Mouse (Mus musculus): ENCODE data around the gene Sh2b3.

The Sh2b3 gene

DNA sequence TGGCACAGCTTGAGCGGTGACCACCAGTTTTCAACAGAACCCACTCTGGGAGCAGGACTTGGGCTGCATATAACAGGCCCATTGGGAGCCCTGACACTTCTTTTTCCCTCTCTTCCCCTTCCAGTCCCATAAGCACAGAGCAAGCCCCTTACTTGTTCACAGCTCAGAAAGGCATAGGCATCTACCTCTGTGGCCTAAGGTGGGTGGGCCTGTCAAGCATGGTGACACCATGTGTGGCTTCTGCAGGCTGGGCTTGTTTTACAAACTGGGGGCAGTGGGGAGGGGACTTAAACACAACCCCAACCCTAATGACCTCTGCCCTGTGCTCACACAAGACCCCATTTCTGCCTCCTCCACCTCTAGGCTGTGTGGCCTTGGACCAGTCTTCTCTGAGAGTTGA lies 13.8 kb downstream of the Sh2b3 start:
- no peak for DNase-seq (ENCODE audit: low spot score)

DNA sequence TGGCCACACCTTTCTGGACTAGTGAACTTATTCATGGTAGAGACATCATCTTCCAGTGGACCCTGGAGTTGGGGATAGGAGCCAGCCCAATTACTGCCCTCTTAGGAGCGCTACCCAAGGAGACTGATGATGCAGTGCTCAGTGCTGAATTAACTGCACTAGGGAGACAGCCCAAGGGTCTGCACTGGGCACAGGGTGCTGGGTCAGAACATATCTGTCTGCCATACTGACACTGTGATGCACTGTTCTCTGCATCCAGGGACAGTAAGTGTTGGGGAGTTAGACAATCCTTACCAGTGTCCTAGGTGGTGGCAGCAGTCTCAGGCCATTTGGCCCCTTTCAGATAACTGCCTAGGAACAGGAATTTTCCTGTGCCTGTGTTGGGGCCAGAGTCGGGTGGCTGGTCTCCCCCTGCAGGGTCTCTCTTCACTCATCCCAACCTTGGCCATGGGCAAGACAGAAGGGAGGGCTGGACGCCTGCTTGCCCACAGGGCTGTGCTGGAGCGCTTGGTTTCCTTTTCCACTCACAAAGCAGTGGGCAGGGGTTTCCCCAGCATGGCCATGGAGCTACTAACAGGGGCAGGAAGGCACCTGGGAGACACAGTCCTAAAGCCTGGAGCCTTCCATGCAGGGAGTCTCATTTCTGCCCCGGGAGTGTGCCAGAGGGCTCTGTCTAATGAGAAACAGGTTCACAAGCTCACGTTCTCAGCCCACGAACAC lies 14.5 kb downstream of the Sh2b3 start:
- DNase-seq (ENCODE audit: low spot score), result peak; percentile 8

DNA sequence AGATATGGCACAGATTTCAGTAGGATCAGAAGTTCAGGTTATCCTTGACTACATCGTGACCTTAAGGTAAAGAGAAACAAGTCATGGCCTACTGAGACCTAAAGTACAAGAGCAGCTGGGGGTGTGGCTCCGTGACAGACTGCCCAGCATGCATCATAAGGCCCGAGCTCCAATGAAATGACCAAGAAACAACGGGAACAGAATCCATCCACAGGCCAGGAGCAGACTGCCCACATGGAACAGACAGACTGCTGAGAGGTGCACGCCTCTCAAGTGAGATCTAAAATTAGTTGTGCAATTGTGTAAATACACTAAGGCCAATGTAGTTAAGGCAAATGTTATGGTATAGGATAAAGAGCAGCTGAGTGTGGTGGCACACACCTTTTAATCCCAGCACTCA lies 15.9 kb downstream of the Sh2b3 start:
- DNase-seq (ENCODE audit: low spot score), result no peak

DNA sequence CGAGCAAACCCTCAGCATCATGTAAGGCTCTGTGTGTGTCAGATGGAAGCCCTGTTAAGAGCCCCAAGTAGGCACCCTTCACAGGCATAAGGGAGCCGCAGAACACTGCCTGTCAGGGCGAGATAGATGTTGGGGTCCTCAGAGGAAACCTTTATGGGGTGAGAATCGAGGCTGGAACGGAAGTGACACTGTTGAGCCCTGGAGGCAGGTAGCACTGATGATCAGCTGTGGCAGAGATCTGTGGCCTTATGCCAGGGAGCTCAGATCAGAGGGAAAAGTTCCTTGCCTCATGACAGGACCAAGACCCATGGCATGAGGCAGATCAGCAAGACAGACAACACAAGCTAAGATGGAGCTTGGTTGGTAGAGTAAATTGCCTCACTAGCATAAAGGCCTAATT lies 16.3 kb downstream of the Sh2b3 start:
- no peak for DNase-seq (ENCODE audit: low spot score)

DNA sequence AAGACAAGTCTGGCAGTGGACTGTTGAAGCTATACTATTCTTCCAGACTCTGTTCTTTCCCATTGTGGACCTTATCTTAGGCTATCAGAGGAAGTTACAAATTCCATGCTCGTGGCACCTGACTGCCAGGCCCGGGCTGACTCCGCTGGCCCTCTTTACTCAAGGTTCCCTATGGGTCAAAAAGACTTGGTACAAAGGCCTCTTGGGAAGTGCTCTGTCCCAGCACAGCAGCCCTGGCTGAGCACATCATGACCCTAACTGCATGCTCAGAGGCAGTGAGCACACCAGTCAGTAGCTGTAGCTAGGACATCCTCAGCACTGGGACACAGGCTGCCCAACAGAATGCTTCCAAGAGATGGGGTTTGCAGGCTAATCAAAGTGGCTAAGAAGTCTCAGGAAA lies 16.8 kb downstream of the Sh2b3 start:
- DNase-seq (ENCODE audit: low spot score), result no peak

DNA sequence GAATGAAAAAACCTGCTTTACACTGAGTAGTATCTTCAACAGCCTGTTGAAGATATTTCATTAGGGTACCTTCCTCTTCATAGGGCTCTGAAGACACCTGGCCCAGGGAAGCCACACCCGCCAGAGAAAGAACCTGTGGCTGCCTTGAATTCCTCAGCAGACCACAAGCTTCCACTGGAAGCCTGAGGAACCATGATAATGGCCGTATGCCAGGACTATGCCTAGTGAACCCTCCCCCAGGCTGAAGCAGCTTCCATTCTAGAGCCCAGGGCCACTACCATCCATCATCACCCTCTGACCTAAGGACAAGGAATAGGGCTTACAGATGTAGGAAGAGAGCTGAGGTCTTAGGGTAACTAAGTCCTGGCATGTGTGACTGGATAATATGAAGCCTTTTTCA lies 17.3 kb downstream of the Sh2b3 start:
- DNase-seq (ENCODE audit: low spot score), result peak; percentile 5

DNA sequence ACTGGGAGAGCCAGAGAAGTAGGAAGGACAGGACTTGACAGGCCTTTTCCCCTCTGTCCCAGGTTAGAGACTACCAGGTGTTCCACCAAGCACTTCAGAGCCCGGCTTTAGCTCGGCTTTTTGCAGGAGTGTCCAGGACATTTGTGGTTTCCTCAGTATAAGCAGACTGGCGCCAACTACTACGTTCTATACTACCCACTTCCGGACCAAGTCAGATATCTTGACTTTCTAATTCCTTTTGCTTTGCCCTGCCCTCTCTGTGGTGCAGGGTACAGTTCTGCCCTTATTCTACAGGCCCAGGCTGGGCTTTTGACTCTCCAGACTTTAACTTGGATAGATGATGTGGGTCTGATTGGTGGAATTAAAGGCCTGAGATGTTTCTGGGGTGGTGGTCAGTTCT lies 17.9 kb downstream of the Sh2b3 start:
- DNase-seq (ENCODE audit: low spot score), result no peak

DNA sequence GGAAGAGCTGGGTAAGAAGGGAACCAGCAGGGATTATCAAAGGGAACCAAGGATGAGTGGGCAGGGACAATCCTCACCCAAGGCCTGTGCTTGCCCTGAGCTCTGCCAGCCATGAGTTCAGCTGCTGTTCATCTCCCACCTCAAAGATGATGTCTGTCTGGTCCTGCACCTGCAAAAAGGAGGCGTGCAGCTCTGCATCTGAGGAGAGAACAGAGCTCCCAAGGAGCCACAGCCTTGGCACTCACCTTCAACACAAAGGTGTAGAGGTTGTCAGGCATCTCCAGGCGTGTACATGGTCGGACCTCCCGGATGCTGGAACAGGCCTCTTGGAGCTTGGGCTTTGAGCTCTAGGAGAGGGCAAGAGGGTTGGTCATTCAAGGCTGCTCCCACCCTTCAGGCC lies 18.6 kb downstream of the Sh2b3 start:
- no peak for DNase-seq (ENCODE audit: low spot score)

DNA sequence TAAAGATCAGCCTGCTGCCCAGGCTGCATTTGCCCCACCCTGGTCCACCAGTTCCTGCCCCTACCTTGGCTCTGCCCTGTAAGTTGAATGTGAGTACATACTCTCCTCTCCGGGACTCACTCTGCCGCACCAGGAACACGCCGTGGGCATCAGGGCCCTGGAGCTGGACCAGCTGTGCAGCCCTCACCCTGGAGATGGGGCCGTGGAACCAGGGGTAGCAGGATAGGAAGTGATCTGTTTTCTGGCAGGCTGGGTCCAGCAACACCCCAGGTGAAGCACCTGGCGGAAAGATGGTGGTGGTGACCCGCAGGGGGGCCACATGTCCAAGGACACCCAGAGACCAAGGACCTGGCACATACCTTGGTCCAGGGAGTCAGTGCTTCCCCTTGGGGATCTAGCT lies 19.0 kb downstream of the Sh2b3 start:
- no peak for DNase-seq (ENCODE audit: low spot score)

DNA sequence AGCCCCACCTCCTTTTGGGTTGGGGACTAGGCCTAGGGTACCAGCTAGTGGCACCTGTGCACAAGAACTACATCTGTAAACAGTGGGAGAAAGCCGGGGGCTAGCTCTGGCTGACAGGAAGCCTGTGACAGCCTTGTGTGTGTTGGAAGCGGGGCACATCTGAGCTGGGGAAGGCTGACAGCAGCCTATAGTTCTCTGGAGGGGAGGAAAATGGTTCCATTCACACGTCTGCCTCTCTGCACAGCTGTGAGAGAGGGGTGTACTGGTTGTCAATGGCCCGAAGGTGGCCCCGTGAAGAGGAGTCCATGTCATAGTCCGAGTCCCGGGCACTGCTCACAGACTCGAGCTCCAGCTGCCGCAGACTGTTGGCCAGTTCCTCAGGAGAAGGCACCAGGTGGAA lies 19.9 kb downstream of the Sh2b3 start:
- DNase-seq (ENCODE audit: low spot score), result no peak

DNA sequence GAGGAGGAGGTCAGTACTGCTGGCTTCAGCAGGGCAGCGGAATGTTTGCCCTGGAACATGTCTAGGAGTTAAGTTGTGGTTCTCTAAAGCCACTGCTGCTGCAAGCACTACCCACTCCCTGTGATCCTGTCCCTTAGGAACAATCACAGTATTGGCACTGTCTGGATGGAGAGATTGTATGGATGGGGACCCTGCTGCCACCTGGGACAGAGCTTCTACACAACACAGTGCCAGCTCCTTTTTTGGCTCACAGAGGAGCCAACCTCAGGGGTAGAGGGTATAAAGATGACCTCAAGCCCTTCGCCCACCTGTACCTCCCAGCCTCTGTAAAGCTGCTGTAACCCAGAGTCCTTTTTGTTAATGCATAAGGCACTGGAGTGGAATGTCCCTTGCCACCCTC lies 20.8 kb downstream of the Sh2b3 start:
- no peak for DNase-seq (ENCODE audit: low spot score)

DNA sequence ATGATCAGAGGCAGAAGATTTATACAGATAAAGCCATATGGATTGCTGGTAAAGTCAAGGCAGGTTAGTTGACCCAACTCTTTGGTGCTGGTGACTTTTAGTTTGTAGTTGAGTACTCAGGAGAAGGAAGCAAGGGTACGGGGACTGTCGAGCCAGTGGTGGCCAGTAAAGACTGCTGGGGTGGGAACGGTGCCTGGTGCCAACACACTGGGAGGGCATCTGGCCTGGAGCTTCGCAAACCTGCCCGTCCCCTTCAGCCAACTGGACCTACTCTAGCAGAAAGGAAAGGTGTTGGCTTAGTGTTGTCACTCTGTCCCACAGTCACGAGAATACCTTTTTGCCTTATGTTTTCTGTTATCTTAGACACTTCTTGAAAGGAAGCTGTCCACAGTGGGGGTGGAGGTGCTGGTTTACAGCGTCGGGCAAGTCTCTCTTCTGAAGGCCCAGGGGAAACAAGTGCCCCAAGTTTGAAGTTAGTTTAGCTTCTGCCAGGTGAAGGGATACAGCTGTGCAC lies 21.5 kb downstream of the Sh2b3 start:
- DNase-seq (ENCODE audit: low spot score), result no peak

DNA sequence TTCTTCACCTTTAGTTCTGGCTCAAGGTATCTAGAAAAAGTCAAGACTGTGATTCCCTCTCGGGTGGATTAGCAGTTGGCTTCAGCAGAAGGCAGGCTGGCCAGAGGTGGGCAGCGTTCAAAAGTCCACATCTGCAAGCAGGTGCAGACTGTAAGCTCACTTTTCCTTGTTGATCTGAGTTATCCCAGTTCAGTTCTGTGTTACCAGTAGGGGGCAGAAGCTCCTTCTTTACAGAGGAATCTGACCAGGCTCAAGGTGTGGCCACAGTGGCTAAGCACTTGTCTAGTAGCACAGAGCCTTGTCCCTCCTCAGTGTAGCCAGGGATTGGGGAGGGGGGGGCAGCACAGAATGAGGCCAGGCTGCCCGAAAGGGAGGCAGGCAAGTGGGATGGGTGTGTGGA lies 22.4 kb downstream of the Sh2b3 start:
- DNase-seq (ENCODE audit: low spot score), result no peak

DNA sequence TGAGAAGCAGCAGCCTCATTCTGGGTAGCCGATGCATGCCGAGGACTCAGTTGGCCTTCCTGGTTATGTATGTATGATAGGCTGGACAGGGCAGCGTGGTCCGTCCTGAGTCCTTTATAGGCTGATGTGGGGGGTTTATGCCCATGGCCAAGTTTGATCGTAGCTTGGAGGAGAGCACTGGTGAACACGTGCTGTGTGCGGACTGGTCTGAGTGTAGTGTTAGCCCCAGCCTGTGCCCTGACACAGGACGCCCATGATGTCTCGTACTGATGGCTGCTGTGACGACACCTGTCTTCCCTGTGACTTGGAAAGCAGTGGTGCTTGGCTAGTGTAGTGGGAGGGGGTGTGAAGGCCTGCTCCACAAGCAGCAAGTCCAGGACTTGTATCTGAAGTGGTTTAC lies 23.7 kb downstream of the Sh2b3 start:
- DNase-seq (ENCODE audit: low spot score), result no peak

DNA sequence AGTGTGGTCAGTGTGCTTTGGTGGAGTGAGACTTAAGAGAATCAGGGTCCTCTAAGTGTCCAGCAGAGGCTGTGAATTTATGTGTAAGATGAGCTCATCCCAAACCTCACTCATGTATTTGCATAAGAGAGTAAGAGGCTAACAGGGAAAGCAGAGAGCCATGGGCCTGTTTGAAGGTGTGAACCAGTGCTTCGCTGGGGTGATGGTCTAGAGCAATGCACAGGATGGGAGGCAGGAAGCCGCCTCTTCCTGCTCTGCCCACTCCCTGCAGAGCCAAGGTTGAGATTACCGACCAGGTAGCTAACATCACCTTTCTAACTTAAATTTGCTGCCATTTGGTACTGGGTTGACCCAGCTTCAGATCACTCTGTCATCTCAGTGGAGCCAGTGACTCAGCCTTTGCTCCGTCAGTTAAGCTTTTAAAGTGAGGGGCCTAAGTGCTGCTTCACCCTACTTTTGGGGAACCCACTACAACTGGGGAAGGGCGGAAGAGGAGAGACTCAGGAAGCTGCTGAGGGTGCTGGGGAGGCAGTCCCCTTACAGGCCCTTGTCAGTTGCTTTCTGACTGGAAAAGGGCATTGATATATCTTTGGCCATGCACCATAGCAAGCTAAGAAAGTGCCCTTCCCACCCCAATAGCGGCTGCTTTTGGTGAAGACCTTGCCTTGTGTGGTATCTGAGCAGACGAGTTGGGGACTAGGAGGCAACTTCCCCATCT lies 24.8 kb downstream of the Sh2b3 start:
- no peak for DNase-seq (ENCODE audit: low spot score)

DNA sequence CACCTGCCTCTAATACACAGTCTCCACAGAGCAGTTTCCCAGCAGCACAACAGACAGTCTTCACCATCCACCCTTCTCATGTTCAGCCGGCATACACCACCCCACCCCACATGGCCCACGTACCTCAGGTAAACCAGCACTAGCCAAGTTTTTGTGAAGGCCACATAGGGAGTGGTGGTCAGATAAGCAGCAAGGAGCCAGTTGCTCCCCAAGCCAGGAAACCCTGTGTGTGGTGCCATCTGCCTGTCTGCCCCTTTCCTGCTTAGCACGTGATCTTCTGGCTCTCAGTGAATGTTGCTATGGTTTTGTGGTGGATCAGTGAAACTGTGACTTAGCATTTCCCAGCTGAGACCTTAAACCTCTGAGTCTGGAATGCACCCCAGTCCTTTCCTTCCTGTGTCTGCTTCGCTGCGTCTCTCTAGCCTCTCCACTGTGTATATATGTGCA lies 25.9 kb downstream of the Sh2b3 start:
- no peak for DNase-seq (ENCODE audit: low spot score)

DNA sequence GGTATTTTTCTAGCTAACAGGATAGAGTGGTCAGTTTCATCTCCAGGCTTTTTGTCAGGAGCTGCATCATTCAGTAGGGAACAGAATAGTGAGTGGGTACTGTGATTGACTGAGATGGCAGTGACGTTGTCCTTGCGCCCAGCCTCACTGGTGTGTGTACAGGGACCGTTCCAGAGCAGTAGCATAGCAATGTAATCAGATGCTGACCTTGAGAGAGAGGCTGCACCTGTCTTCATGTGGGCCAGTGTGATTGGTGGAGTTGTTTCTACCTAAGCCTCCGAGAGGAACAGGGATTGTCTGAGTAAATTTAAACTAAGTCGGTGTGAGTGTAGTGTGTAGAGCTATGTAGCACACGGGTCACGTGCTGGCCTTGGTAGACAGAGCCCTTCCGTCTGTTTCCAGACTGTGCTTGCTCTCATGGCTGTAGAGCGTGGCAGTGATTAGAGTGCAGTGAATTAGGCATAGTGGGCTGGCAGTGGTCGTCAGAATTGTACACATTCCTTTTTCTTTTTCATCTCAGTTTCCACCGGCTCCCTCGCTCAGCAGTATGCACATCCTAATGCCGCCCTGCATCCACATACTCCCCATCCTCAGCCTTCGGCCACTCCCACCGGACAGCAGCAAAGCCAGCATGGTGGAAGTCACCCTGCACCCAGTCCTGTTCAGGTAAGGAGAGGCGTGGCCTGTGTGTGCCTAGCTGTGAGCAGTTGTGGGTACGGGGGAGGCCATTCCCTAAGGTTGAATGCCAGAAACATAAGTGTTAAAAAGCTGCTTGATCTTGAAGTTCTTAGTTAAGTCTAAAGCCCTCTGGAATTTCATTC lies 26.9 kb downstream of the Sh2b3 start:
- no peak for DNase-seq (ENCODE audit: low spot score)

DNA sequence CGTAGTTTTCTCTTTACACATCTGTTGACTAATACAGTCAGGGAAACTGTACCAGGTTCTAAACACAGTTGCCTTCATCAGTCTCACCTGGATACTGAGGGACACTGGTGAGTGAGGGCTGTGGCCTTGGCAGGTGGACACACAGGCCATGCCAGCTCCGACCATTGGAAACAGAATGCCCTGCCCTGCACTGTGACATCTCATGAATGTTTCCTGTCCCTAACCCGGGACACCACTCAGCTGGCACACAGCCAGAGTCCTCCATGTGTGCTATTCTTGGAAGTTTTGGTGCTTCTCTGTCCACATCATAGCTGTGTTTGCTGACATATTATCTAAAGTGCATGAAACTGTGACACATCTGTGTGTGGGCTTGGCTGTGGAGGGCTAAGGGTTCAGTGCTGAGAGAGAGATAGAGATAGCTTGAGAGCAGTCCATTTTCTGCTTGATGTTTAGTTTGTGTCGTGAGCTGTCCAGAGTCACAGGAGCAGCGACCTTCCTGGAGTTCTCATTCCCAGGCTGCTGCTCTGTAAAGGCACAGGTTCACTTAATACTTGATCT lies 27.7 kb downstream of the Sh2b3 start:
- no peak for DNase-seq (ENCODE audit: low spot score)

DNA sequence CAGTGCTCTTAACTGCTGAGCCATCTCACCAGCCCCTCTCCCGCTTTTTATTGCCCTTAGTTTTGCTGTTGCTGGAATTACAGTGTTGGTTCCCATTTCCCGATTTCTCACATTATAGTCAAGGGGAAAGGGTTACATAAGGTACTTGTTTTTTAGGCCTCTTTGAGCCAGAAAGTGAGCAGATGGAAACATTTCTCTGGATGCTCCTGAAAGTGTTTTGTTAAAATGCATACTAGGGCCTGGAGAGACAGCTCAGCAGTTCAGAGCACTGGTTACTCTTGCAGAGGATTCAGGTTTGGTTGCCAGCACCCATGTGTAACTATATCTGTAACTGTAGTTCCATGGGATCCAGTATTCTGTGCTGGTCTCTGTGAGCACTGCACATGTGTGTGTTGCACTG lies 29.2 kb downstream of the Sh2b3 start:
- DNase-seq (ENCODE audit: low spot score), result no peak

DNA sequence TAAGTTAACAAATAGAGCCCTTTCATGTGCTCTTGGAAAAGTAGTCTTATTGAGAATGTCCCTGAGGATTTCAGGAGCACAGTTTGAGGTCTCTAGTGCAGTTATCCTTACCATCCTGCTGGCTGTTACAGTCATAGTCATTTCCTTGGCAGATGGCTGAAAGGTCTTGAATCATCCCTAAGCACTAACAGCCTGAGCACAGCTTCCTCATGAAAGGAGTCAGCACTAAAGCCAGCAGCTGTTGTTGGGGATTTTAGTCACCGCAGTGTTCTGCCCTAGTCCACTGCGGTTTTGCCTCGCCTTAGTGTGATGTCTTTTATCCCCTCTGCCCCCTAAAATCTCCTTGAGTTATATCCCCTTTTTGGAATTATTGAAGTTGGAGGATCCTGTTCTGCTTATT lies 30.3 kb downstream of the Sh2b3 start:
- no peak for DNase-seq (ENCODE audit: low spot score)

DNA sequence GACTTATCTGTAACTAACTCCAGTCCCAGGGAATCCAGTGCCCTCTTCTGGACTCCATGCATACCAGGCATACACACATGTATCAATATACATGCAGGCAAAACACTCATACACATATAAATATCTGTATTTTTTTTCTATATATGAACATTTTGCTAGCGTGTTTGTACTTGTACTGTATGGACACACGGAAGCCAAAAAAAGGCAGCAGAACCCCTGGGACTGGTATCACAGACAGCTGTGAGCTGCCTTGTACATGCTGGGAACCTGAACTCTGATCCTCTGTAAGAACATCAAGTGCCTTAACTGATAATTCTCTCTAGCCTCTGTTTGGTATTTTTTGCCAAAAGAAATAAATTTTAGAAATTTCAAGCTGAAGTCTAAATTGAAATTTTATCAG lies 39.0 kb downstream of the Sh2b3 start:
- DNase-seq (ENCODE audit: low spot score), result no peak

DNA sequence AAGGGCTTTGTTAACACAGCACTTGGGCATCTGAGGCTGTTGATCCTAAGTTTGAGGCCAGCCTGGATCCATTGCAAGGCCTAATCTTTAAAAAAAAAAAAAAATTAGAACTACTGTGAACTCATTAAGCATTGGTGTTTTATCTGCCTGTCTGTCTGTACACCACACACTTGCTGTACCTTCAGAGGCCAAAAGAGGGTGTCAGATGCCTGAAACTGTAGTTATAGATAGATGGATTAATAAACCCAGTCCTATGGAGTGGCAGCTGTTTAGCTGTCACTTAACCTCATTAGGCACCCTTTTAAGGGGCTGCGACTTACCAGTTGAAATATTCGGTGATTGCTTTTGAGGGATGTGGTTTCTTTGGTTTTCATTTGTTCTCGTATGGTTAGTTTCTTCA lies 41.6 kb downstream of the Sh2b3 start:
- no peak for DNase-seq (ENCODE audit: low spot score)

DNA sequence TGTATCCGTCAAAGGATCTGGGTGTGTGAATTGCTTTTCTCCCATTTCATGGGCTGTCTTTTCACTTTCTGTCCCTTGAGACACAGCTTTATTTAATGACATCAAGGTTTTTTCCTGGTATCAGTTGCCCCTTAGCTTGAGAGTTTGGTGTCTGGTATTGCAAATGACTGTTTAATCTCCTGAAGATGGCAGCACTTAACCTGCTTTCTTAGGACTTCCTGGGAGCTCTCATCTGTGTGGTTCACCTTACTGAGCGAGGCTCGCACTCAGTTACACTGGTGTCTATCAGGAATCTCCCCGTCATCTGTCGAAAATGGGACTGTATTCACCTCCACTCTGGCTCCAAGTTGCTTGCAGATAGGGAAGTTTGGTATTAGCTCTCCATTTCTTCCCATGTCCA lies 46.4 kb downstream of the Sh2b3 start:
- no peak for DNase-seq (ENCODE audit: low spot score)

All from ovary, postnatal 36 days (tissue).